Mouse (Mus musculus): ENCODE data around the gene Il2rg.

The Il2rg gene

GRCm38 (mm10) chrX:101268025-101268754 lies at the start of gene Il2rg:
TSS of gene Il2rg (minus strand) at chrX:101268255.
- no peak for DNase-seq (ENCODE audit: low spot score)

GRCm38 (mm10) chrX:101313625-101314359 lies 45.7 kb upstream of the Il2rg start:
- no peak for DNase-seq (ENCODE audit: low spot score)

GRCm38 (mm10) chrX:101309299-101309698 lies 41.2 kb upstream of the Il2rg start:
- no peak for DNase-seq (ENCODE audit: low spot score)

GRCm38 (mm10) chrX:101304646-101305045 lies 36.6 kb upstream of the Il2rg start:
- no peak for DNase-seq (ENCODE audit: low spot score)

GRCm38 (mm10) chrX:101301654-101302053 lies 33.6 kb upstream of the Il2rg start:
- DNase-seq (ENCODE audit: low spot score) = no peak

GRCm38 (mm10) chrX:101300427-101301030 lies 32.5 kb upstream of the Il2rg start:
- no peak for DNase-seq (ENCODE audit: low spot score)

GRCm38 (mm10) chrX:101299473-101300426 lies 31.7 kb upstream of the Il2rg start:
- DNase-seq (ENCODE audit: low spot score) = no peak

GRCm38 (mm10) chrX:101299055-101299454 lies 31.0 kb upstream of the Il2rg start, which contains the start of gene Nlgn3:
TSS of gene Nlgn3 (plus strand) at chrX:101299168.
- DNase-seq (ENCODE audit: low spot score) = no peak

- DNase-seq (ENCODE audit: low spot score) = no peak
These were observed 22.1 kb upstream of the Il2rg start for GRCm38 (mm10) chrX:101290111-101290510.

GRCm38 (mm10) chrX:101289037-101289436 lies 21.0 kb upstream of the Il2rg start:
- DNase-seq (ENCODE audit: low spot score) = no peak

GRCm38 (mm10) chrX:101288432-101288831 lies 20.4 kb upstream of the Il2rg start:
- no peak for DNase-seq (ENCODE audit: low spot score)

- no peak for DNase-seq (ENCODE audit: low spot score)
These were observed 19.5 kb upstream of the Il2rg start for GRCm38 (mm10) chrX:101287543-101287942.

GRCm38 (mm10) chrX:101285953-101286670 lies 18.1 kb upstream of the Il2rg start:
- DNase-seq (ENCODE audit: low spot score) = no peak

- no peak for DNase-seq (ENCODE audit: low spot score)
These were observed 17.5 kb upstream of the Il2rg start for GRCm38 (mm10) chrX:101285534-101285933.

- no peak for DNase-seq (ENCODE audit: low spot score)
These were observed 14.8 kb upstream of the Il2rg start for GRCm38 (mm10) chrX:101282813-101283212.

GRCm38 (mm10) chrX:101273875-101274738 lies 6.1 kb upstream of the Il2rg start, which contains the start of gene Med12:
TSS of gene Med12 (plus strand) at chrX:101274030.
- DNase-seq (ENCODE audit: low spot score) = peak; percentile 45

- DNase-seq (ENCODE audit: low spot score) = no peak
These were observed 5.4 kb upstream of the Il2rg start for GRCm38 (mm10) chrX:101273410-101273809.

- DNase-seq (ENCODE audit: low spot score) = no peak
These were observed 685 bp upstream of the Il2rg start, which contains the start of gene Gm20489 for GRCm38 (mm10) chrX:101268755-101269124. TSS of gene Gm20489 (minus strand) at chrX:101269023.

- DNase-seq (ENCODE audit: low spot score) = no peak
These were observed 1.4 kb downstream of the Il2rg start for GRCm38 (mm10) chrX:101266631-101267030.

GRCm38 (mm10) chrX:101263892-101264291 lies 4.2 kb downstream of the Il2rg start, which contains the start of gene Gm614:
TSS of gene Gm614 (minus strand) at chrX:101263992.
- DNase-seq (ENCODE audit: low spot score) = no peak
